Mouse (Mus musculus) bone marrow, adult 2 months (tissue): Measurements from ENCODE around the gene Nr2f1. TPM values are rescaled to one million over a fixed set of nuclear protein-coding genes. Genes with fewer than 3 reads are reported as not detected.

Experiments used
- H3K27ac ChIP-seq: fragments of 200-500 bp; 2 replicates; pipeline ENCODE4 v1.5.1; 2012; ENCODE audit warnings: low read depth, mild to moderate bottlenecking, control low read depth, inconsistent platforms, low read length; ENCODE audit not compliant: control insufficient read depth, poor library complexity, insufficient read depth
- H3K4me1 ChIP-seq: fragments of 200-500 bp; 2 replicates; pipeline ENCODE4 v1.6.1; 2011; ENCODE audit warnings: low read length; ENCODE audit not compliant: control insufficient read depth, insufficient read depth
- H3K4me3 ChIP-seq: fragments of 200-500 bp; replicated peaks from 2 replicates; pipeline ENCODE3; 2011; ENCODE audit warnings: mild to moderate bottlenecking, low read depth, low read length, control low read depth; ENCODE audit not compliant: control insufficient read depth
- CTCF ChIP-seq: fragments of 200-500 bp; IDR thresholded peaks from 2 replicates; pipeline ENCODE4 v1.5.1; 2011; ENCODE audit warnings: low read length, control low read depth; ENCODE audit not compliant: control insufficient read depth, insufficient read depth
- POLR2A ChIP-seq: fragments of 200-500 bp; IDR thresholded peaks from 2 replicates; pipeline ENCODE4 v1.6.1; 2011; ENCODE audit warnings: low read depth, mild to moderate bottlenecking, control low read depth, low read length, borderline replicate concordance; ENCODE audit not compliant: control insufficient read depth
- WGBS: fragments of 180-500 bp; shearing (Covaris S2); methylation state at CpG from one replicate; pipeline ENCODE4 v1.1.7; 2018; 5-methylcytosine and 5-hydroxymethylcytosine counted together
- polyA plus RNA-seq: library from polyadenylated mRNA; stranded (reverse); fragments of >200 nt; gene quantifications from 2 replicates; pipeline ENCODE4 v1.2.4, GENCODE M21; 2011; ENCODE audit warnings: low replicate concordance; ENCODE audit not compliant: missing spikeins, insufficient read depth, insufficient read length

Nr2f1 gene
- polyA plus RNA-seq, 1 experiment, result 0.97 TPM

- no peak overlapping the region for H3K4me3 ChIP-seq
- no peak overlapping the region for H3K27ac ChIP-seq
- 9% methylated on average over 12 of the region's 12 CpGs for WGBS
- H3K4me1 ChIP-seq, result no peaks in the 10 kb centered on the region
- TF ChIP-seq CTCF (0 out of 2 replicates have a peak, but pooled peaks have one; percentile 23), POLR2A (no peak)
These were observed 13.1 kb downstream of the Nr2f1 start for GRCm38 (mm10) chr13:78186340-78186946.

- no peak for TF ChIP-seq CTCF
- TF ChIP-seq POLR2A, result no peak
- H3K27ac ChIP-seq, result no peak overlapping the region
- H3K4me1 ChIP-seq, result no peaks in the 10 kb centered on the region
- H3K4me3 ChIP-seq, result no peak overlapping the region
- 7% methylated on average over 14 of the region's 14 CpGs for WGBS
These were observed 14.6 kb downstream of the Nr2f1 start for GRCm38 (mm10) chr13:78184786-78185466.

GRCm38 (mm10) chr13:78183986-78184385, 15.6 kb downstream of the Nr2f1 start:
- Histone ChIP-seq H3K27ac (no peak overlapping the region), H3K4me3 (no peak overlapping the region), H3K4me1 (no peaks in the 10 kb centered on the region)
- TF ChIP-seq CTCF (no peak), POLR2A (no peak)
- WGBS, result 6% methylated on average over 5 of the region's 5 CpGs

GRCm38 (mm10) chr13:78183004-78183403, 16.6 kb downstream of the Nr2f1 start:
- Histone ChIP-seq H3K4me3 (no peak overlapping the region), H3K4me1 (no peaks in the 10 kb centered on the region), H3K27ac (no peak overlapping the region)
- 4% methylated on average over 5 of the region's 5 CpGs for WGBS
- no peak for TF ChIP-seq CTCF

DNA sequence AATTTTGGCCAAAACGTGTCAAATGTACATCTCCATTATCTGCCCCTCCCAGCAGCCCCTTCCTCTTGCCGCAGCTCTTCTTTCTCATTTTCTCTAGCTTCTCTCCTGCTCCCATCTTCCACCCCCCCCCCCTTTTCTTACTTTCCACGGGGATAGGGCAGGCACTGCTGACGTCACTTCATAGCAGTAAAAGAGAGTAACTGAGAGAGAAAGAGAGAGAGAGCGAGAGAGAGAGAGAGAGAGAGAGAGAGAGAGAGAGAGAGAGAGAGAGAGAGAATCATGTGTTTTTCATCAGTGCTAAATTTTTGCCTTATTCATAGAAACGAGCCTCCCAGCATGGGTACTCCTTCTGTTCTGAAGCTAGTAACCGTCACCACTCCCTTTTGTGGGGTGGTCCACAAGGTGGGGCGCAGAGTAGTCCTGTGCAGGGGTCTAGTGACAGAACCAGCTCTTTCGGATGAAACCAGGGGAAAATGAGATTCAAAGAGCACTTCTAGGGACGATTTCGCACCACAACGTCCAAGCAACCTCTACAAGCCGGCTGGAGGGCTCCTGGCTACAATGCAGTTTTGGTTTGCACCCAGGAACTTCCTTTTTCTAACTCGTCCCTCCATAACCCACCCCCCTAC, 17.5 kb downstream of the Nr2f1 start:
- Histone ChIP-seq H3K4me3 (no peak overlapping the region), H3K4me1 (no peaks in the 10 kb centered on the region), H3K27ac (no peak overlapping the region)
- 5% methylated on average over 14 of the region's 14 CpGs for WGBS
- no peak for TF ChIP-seq CTCF
- TF ChIP-seq POLR2A, result no peak

DNA sequence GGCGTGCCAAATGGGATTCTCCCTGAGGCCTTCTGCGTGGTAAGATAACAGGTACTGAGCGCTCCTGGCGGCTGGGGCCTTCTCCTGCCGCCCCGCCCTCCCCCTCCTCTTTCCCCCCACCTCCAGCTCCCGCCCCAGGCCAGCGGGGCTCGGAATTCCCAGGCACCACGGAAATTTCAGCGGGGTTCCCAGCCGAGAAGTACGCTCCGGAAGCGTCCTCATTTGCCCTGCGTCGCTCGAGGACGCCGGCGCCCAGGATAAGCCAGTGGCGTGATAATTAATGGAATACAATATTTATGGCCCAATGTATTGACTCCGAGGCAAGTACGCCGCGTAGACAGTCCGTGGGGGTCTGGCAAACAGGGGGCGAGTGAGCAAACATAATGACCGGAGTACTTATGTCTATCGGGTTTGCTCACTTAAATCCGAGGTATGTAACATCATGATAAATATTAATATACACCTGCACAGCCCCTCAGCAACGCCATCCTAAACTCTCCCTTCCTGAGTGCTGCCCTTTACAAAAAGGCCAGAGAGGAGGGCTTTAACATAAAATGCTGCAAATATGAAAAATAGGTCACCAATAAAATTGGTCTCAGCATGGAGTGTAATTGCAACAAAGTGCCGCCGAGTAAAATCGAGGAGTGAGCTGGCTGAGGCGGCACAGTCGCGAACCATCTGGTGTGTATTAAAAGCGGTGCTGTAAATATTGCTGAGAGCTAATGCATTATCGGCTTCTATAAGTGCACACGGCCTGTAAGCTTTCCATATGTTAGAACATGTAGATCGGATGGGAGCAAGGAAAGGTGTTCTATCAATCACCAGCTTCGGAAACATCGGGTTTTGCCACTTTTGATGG, 18.3 kb downstream of the Nr2f1 start:
- WGBS, result 5% methylated on average over 42 of the region's 44 CpGs
- Histone ChIP-seq H3K4me3 (no peak overlapping the region), H3K27ac (no peak overlapping the region), H3K4me1 (no peaks in the 10 kb centered on the region)
- TF ChIP-seq POLR2A (no peak), CTCF (no peak)

DNA sequence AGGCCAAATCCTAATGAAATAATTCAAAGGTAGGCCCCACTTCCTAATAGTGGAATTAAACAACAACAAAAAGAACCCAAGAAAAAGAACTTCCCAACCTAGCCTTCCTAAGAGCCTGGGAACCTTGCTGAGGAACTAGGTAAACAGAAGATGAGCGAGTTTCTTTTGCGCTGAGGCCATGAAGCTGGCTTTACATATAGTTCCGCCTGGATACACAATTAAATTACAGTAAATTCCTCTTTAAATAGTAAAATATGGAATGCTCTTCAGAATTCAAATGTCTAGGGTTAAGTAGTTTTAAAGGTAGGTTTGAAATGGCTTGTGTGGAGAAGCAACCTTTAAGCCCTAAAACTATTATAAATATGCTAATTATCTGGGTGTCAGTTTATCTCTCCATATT, 19.3 kb downstream of the Nr2f1 start:
- H3K4me1 ChIP-seq, result no peaks in the 10 kb centered on the region
- H3K27ac ChIP-seq, result no peak overlapping the region
- 47% methylated on average over 3 of the region's 3 CpGs for WGBS
- TF ChIP-seq CTCF, result no peak
- TF ChIP-seq POLR2A, result no peak
- no peak overlapping the region for H3K4me3 ChIP-seq
